9 mouse cellular contexts compared by ENCODE assay signal in the genomic region with DNA sequence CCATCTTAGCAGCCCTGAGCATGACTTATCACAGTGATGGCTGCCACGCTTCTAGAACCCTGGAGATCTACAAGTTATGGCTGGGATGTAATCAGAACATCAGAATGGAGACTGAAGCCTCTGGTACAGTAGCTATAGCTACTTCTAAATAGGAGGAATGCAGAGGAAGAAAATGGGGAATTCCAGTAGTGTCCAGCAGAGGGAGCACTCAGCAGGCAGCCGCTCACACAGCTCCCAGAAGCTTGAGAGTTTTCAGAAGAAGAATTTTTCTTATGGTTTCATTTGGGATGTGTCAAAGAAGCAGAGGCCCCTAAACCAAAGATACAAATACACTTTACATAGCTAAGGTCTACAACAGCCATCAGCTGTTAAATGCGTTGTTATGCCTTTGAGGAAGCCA. TPM values are rescaled to one million over a fixed set of nuclear protein-coding genes. Genes with fewer than 3 reads are reported as not detected.
DNase-seq lines count a peak whose midpoint lies in the region; ATAC-seq and TF ChIP-seq lines count a peak whose summit lies in the region.
"Had no signal": no experiment of that assay in that cellular context is flagged by ENCODE, and none has a peak within 500 bp of the region (broad histone marks: within the 10 kb centered on the region; RNA-seq: fewer than 3 reads in every experiment).

No protein-coding gene starts in this region.

- no peaks in the 10 kb centered on the region for H3K9me3 ChIP-seq in kidney, embryonic 16.5 days (ENCODE audit: low read length)
- H3K9me3 ChIP-seq: heart, embryonic 15.5 days had no signal

- H3K27ac ChIP-seq in kidney, embryonic 16.5 days (ENCODE audit: low read length): no peak overlapping the region
- no peak overlapping the region for H3K27ac ChIP-seq in cerebellum, adult 2 months (ENCODE audit: insufficient read depth, low read length)
- H3K27ac ChIP-seq: heart, embryonic 15.5 days had no signal

- ATAC-seq in kidney, embryonic 16.5 days (ENCODE audit: low FRiP score, low TSS enrichment): no peak
- no peak for ATAC-seq in monocyte, adult 5-6 weeks (replicated peaks; ENCODE audit: insufficient number of reproducible peaks, low FRiP score, low TSS enrichment, poor library complexity, severe bottlenecking)

- DNase-seq in kidney, adult 18-20 months: peak; percentile 24
- peak; percentile 80 for DNase-seq in NIH3T3 (ENCODE audit: low read depth)
- peak; percentile 50 to 59 for DNase-seq in cerebellum, adult 2 months
- peak; percentile 48 to 73 for DNase-seq in heart, postnatal 10 days
- DNase-seq in left cerebral cortex, postnatal 10 days (ENCODE audit: extremely low spot score in 1 of 2, low spot score in 2 of 2): peak; percentile 63 to 71
- peak; percentile 29 for DNase-seq in retina, adult 2 months (ENCODE audit: low read depth, low spot score)

- no peak overlapping the region for H3K9ac ChIP-seq in kidney, embryonic 16.5 days (replicated peaks; ENCODE audit: low read length)
- H3K9ac ChIP-seq: heart, embryonic 15.5 days had no signal

- 30% methylated on average over 3 of the region's 3 CpGs for WGBS in kidney, embryonic 16.5 days
- WGBS in cerebellum, adult 2 months: 54% methylated on average over 3 of the region's 3 CpGs

- H3K4me3 ChIP-seq in kidney, embryonic 16.5 days (ENCODE audit: low read length): no peak overlapping the region
- H3K4me3 ChIP-seq in cerebellum, adult 2 months (replicated peaks; ENCODE audit: insufficient read depth, low read depth, low read length): no peak overlapping the region
- H3K4me3 ChIP-seq: heart, embryonic 15.5 days had no signal

- no peak overlapping the region for H3K4me2 ChIP-seq in kidney, embryonic 16.5 days (replicated peaks; ENCODE audit: low read depth, low read length)
- H3K4me2 ChIP-seq: heart, embryonic 15.5 days had no signal

- no peaks in the 10 kb centered on the region for H3K4me1 ChIP-seq in kidney, embryonic 16.5 days (ENCODE audit: insufficient read depth, low read length)
- H3K4me1 ChIP-seq in cerebellum, adult 2 months (ENCODE audit: control insufficient read depth, insufficient read depth, low read length): peaks cover 18% of the 10 kb centered on the region

- intact Hi-C loops in heart, postnatal 10 days (cut with DNase I): loop anchor here (10.0 kb wide), 1 partner anchor 212 kb away; a partner anchor contains a TSS
- intact Hi-C loops in left cerebral cortex, postnatal 10 days (cut with DNase I): loop anchor here (10.0 kb wide), 1 partner anchor 212 kb away; a partner anchor contains a TSS

- H3K27me3 ChIP-seq in kidney, embryonic 16.5 days (ENCODE audit: insufficient read depth, low read length): no peaks in the 10 kb centered on the region
- H3K27me3 ChIP-seq in cerebellum, adult 2 months (ENCODE audit: control insufficient read depth, insufficient read depth, low read length): no peaks in the 10 kb centered on the region
- H3K27me3 ChIP-seq: heart, embryonic 15.5 days had no signal

- no peak for TF ChIP-seq POLR2A in cerebellum, adult 2 months (IDR thresholded peaks at IDR 0.05; ENCODE audit: borderline replicate concordance, insufficient read depth, low read length)

- no peaks in the 10 kb centered on the region for H3K36me3 ChIP-seq in kidney, embryonic 16.5 days (ENCODE audit: insufficient read depth, low read length)
- H3K36me3 ChIP-seq: heart, embryonic 15.5 days had no signal

- TF ChIP-seq CTCF in cerebellum, adult 2 months (IDR thresholded peaks at IDR 0.05; ENCODE audit: borderline replicate concordance, insufficient read depth, low read depth, low read length): peak; percentile 64

RNA-seq across cellular contexts. Expression of a gene that starts 33.6 kb away (rescaled TPM):
- polyA plus RNA-seq in kidney, embryonic 16.5 days (2015; fragmentation: Nextera tagmentation; extraction: Ambion mirVana): not detected in 2 replicates
- polyA plus RNA-seq in cerebellum, adult 2 months (2012; rRNA removed): not detected in 2 replicates
- total RNA-seq in heart, postnatal 10 days (2021): not detected
- total RNA-seq in left cerebral cortex, postnatal 10 days (2021): not detected
- not detected in 3 replicates for total RNA-seq in monocyte, adult 5-6 weeks (2017)
- polyA plus RNA-seq: heart, embryonic 15.5 days had no signal

Comparison
In these comparisons a context has a peak if more than half of its experiments do, and no peak if none do; other contexts are left out.
1. DNase-seq: peak in every context shown above with its lines; median percentile 80 in NIH3T3; 67 in left cerebral cortex, postnatal 10 days; 60 in heart, postnatal 10 days; 54 in cerebellum, adult 2 months; 29 in retina, adult 2 months; 24 in kidney, adult 18-20 months.